Mouse (Mus musculus) megakaryocyte-erythroid progenitor cell, adult 5-6 weeks (primary cell): Measurements from ENCODE around the gene Vmn1r236. TPM values are rescaled to one million over a fixed set of nuclear protein-coding genes. Genes with fewer than 3 reads are reported as not detected.

Experiments used
- ATAC-seq: replicated peaks from 2 replicates; pipeline ENCODE4 v1.8.0; 2016; ENCODE audit warnings: mild to moderate bottlenecking, inconsistent platforms; ENCODE audit not compliant: severe bottlenecking, poor library complexity, low FRiP score, low TSS enrichment
- total RNA-seq, 2 experiments: library from RNA; stranded (forward) in 1 of 2; stranded (reverse) in 1 of 2; fragments of 200-1000, 215-1000 nt in 1 of 2; fragments of >200 nt in 1 of 2; fragmentation: Nextera tagmentation in 1 of 2; gene quantifications; 2 replicates each; pipeline ENCODE4 v1.2.3; 2014 to 2017

Gene Vmn1r236
- not detected in 2 replicates for total RNA-seq (2014; fragmentation: Nextera tagmentation)
- total RNA-seq (2017) = not detected in 2 replicates

DNA sequence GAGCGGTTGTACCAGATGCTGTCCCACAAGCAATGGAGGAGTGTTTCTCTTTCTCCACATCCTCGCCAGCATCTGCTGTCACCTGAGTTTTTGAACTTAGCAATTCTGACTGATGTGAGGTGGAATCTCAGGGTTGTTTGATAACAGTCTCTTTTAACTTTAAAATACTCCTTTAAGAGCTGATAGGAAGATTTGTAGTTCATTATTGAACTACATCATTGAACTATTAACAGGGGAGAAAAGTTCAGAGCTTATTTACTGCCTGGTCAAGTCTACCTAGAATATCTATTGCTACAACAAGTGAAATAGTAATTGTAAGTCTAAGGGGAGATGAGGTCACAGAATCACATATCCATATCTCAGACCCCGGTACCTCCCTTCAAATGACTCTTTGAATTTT, at the start of gene Vmn1r236:
Gene Vmn1r236, plus strand, starts transcription at position 301 of the 400 bp plus-strand sequence.
- no peak for ATAC-seq

DNA sequence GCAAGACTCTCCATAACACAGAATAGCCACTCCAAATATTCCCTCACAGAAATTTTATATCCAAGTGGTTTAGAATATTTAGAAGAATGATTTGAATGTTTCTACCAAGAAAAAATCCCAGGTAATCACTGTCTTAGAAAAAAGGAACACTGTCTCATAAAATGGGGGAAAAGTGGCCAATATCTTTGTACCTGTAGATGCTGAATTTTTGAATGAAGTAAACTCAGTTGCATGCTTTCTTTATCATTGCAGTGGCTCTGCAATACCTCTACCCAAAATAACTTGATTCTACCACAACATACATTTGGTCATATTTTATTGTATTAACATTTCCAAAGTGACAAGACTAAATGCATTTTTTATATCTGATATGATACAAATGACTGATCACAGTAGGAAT, 26.6 kb upstream of the Vmn1r236 start, which contains the start of gene Vmn1r235:
Gene Vmn1r235, plus strand, starts transcription at position 301 of the 400 bp plus-strand sequence.
- ATAC-seq = no peak

DNA sequence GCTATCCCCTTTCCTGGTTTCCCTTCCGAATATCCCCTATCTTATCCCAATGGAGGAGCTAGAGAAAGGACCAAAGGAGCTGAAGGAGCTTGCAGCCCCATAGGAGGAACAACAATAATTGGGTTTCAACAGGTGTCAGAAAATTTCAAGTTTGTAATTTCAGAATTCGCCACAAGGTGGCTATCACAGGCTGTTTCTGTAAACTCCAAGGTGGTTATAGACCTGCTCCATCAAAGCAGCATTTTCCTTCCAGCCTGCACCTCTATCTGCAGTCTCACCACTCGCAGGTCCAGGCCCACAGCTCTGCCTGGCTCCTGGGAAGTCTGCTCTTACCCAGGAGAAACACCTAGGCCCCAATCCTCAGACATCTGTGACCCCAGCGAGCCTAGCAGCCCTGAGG, 10.6 kb upstream of the Vmn1r236 start:
- ATAC-seq = peak; percentile 82

DNA sequence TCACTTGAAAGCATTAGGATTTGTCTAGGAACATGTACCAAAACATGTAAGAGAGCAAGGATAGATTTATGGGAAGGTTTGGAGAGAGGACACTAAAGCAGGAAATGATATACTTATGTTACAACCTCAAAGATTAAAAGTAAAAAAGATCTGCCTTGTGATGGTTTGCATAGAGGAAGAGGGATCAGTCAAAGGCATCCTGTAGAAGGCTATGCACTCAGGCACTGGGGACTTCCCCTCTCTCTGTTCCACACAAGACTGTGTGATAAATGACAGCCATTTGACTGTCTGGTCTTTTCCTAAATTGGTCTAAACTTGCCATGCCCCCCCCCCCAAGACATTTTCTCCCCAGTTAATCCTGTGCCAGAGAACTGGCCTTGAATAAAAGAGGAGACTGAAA, 1.7 kb downstream of the Vmn1r236 start:
- ATAC-seq = no peak

DNA sequence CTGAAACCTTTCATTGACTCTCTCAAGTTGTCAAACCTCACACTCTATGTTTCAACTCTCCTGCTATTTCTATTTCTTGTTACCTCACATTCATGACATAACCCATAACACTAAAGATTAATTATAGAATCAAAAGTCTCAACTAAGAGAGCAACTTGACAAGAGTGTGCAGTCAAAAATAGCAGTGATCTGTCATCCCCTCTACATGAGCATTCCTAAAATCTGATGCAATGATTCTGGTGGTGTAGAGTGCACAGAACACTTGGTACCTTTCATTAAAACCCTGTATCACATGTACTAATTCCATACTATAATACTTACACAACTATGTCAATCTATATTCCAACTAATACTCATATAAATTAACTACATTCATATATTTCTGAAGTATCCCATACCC, 7.0 kb downstream of the Vmn1r236 start:
- no peak for ATAC-seq

DNA sequence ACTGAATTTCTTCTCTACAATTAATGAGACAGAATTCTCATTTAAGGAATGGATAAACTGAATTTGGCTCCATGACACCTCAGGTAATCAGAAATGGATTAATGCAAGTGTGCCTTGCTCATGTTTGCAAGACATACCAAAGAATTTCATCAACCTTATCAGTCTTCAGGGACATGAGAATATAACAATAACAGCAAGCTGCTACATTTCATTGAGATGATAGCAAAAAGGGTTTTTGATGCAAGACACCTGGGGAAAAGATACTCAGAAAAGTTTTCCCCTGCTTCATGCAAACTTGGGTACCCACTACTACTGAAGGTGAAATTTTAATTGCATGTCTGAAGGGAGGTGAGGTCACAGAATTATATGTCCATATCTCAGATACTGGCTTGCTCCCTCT, 28.8 kb downstream of the Vmn1r236 start, which contains the start of gene Vmn1r237:
Gene Vmn1r237, plus strand, starts transcription at position 301 of the 400 bp plus-strand sequence.
- no peak for ATAC-seq

Other genes starting within 250 kb of the Vmn1r236 start
- gene Vmn1r234, start 56.9 kb upstream of the Vmn1r236 start, total RNA-seq (2014; fragmentation: Nextera tagmentation) = not detected in 2 replicates
- not detected in 2 replicates for gene Vmn1r234, start 56.9 kb upstream of the Vmn1r236 start, total RNA-seq (2017)
- not detected in 2 replicates for gene Vmn1r235, start 26.5 kb upstream of the Vmn1r236 start, total RNA-seq (2014; fragmentation: Nextera tagmentation)
- gene Vmn1r235, start 26.5 kb upstream of the Vmn1r236 start, total RNA-seq (2017) = not detected in 2 replicates
- not detected in 2 replicates for gene Vmn1r237, start 28.9 kb downstream of the Vmn1r236 start, total RNA-seq (2014; fragmentation: Nextera tagmentation)
- not detected in 2 replicates for gene Vmn1r237, start 28.9 kb downstream of the Vmn1r236 start, total RNA-seq (2017)
- 3.8 and 4.5 TPM in 2 replicates for gene Zfp677, start 100.8 kb downstream of the Vmn1r236 start, total RNA-seq (2014; fragmentation: Nextera tagmentation)
- 9.0 and 11.8 TPM in 2 replicates for gene Zfp677, start 100.8 kb downstream of the Vmn1r236 start, total RNA-seq (2017)
- 5.4 and 5.7 TPM in 2 replicates for gene Zfp54, start 140.3 kb downstream of the Vmn1r236 start, total RNA-seq (2014; fragmentation: Nextera tagmentation)
- 4.9 and 6.8 TPM in 2 replicates for gene Zfp54, start 140.3 kb downstream of the Vmn1r236 start, total RNA-seq (2017)
- 7.6 and 11.4 TPM in 2 replicates for gene Zfp51, start 167.4 kb downstream of the Vmn1r236 start, total RNA-seq (2014; fragmentation: Nextera tagmentation)
- gene Zfp51, start 167.4 kb downstream of the Vmn1r236 start, total RNA-seq (2017) = 11.4 and 11.8 TPM in 2 replicates
- gene Zfp53, start 206.1 kb downstream of the Vmn1r236 start, total RNA-seq (2014; fragmentation: Nextera tagmentation) = 2.8 and 6.3 TPM in 2 replicates
- 3.6 and 6.2 TPM in 2 replicates for gene Zfp53, start 206.1 kb downstream of the Vmn1r236 start, total RNA-seq (2017)